Mouse (Mus musculus): Measurements from ENCODE around the gene Ly6g6d. TPM values are rescaled to one million over a fixed set of nuclear protein-coding genes. Genes with fewer than 3 reads are reported as not detected.
A peak's percentile ranks its signal among the peaks of the same experiment; 100 is the strongest.

Ly6g6d gene
- polyA plus RNA-seq, 1 experiment from 2014 or later: 5.8 TPM

- Histone ChIP-seq H3K9ac (no peak overlapping the region), H3K27me3 (replicated peaks) (no peaks in the 10 kb centered on the region), H3K36me3 (peaks cover 7% of the 10 kb centered on the region; the same call in 1 of the 2 replicates), H3K9me3 (no peaks in the 10 kb centered on the region), H3K4me1 (replicated peaks) (peaks cover 65% of the 10 kb centered on the region), H3K27ac (0 out of 2 replicates have a peak overlapping the region, but pooled peaks have one; percentile 6), H3K4me3 (replicated peaks) (no peak overlapping the region), H3K4me2 (replicated peaks) (no peak overlapping the region)
- WGBS: 66% methylated on average over 8 of the region's 8 CpGs
- no peak for ATAC-seq
These were observed 16.6 kb downstream of the Ly6g6d start for GRCm38 (mm10) chr17:35061299-35061698.

- H3K4me2 ChIP-seq (replicated peaks): peak overlapping the region; percentile 79
- no peaks in the 10 kb centered on the region for H3K27me3 ChIP-seq (replicated peaks)
- H3K9me3 ChIP-seq: no peaks in the 10 kb centered on the region
- ATAC-seq: no peak
- 0 out of 2 replicates have a peak overlapping the region, but pooled peaks have one; percentile 2 for H3K9ac ChIP-seq
- H3K36me3 ChIP-seq: peaks cover 9% of the 10 kb centered on the region
- H3K4me1 ChIP-seq (replicated peaks): peaks cover 64% of the 10 kb centered on the region
- 63% methylated on average over 22 of the region's 22 CpGs for WGBS
- no peak overlapping the region for H3K27ac ChIP-seq
- H3K4me3 ChIP-seq (replicated peaks): peak overlapping the region; percentile 65
These were observed 17.0 kb downstream of the Ly6g6d start for GRCm38 (mm10) chr17:35060737-35061297.

GRCm38 (mm10) chr17:35060071-35060470, 17.8 kb downstream of the Ly6g6d start:
- Histone ChIP-seq H3K9me3 (no peaks in the 10 kb centered on the region), H3K27me3 (replicated peaks) (no peaks in the 10 kb centered on the region), H3K9ac (peak overlapping the region; percentile 71), H3K27ac (peak overlapping the region; percentile 93; the same call in 1 of the 2 replicates), H3K4me1 (replicated peaks) (peaks cover 57% of the 10 kb centered on the region), H3K4me3 (replicated peaks) (peak overlapping the region; percentile 65), H3K36me3 (peaks cover 14% of the 10 kb centered on the region), H3K4me2 (replicated peaks) (peak overlapping the region; percentile 79)
- no peak for ATAC-seq
- 29% methylated on average over 14 of the region's 14 CpGs for WGBS

- Histone ChIP-seq H3K4me3 (replicated peaks) (peak within 1 kb of the TSS; percentile 65), H3K27ac (peak within 1 kb of the TSS; percentile 93), H3K27me3 (replicated peaks) (no peaks in the 10 kb centered on the region), H3K4me2 (replicated peaks) (peak within 1 kb of the TSS; percentile 79), H3K9ac (peak within 1 kb of the TSS; percentile 71), H3K4me1 (replicated peaks) (peaks cover 48% of the 10 kb centered on the region), H3K9me3 (0 out of 2 replicates have a peak, but pooled peaks cover under 1% of the 10 kb centered on the region), H3K36me3 (peaks cover 19% of the 10 kb centered on the region)
- peak; percentile 91 for ATAC-seq
- WGBS: under 1% methylated on average over 57 of the region's 57 CpGs
These were observed 18.7 kb downstream of the Ly6g6d start, which contains the start of gene Ddah2 for GRCm38 (mm10) chr17:35058911-35059892. Ddah2 (plus strand) TSS chr17:35059035.

GRCm38 (mm10) chr17:35058316-35058715, 19.5 kb downstream of the Ly6g6d start:
- peak overlapping the region; percentile 79 for H3K4me2 ChIP-seq (replicated peaks)
- WGBS: 54% methylated on average over 9 of the region's 9 CpGs
- H3K4me3 ChIP-seq (replicated peaks): no peak overlapping the region
- peak overlapping the region; percentile 27; the same call in 1 of the 2 replicates for H3K27ac ChIP-seq
- H3K9ac ChIP-seq: no peak overlapping the region
- peaks cover 25% of the 10 kb centered on the region for H3K36me3 ChIP-seq
- ATAC-seq: peak; percentile 1; the same call in 1 of the 2 replicates
- 0 out of 2 replicates have a peak, but pooled peaks cover 4% of the 10 kb centered on the region for H3K9me3 ChIP-seq
- H3K4me1 ChIP-seq (replicated peaks): peaks cover 42% of the 10 kb centered on the region
- no peaks in the 10 kb centered on the region for H3K27me3 ChIP-seq (replicated peaks)

GRCm38 (mm10) chr17:35057090-35057489, 20.8 kb downstream of the Ly6g6d start:
- Histone ChIP-seq H3K9me3 (0 out of 2 replicates have a peak, but pooled peaks cover 4% of the 10 kb centered on the region), H3K36me3 (peaks cover 31% of the 10 kb centered on the region), H3K4me1 (replicated peaks) (peaks cover 40% of the 10 kb centered on the region), H3K4me3 (replicated peaks) (no peak overlapping the region), H3K27me3 (replicated peaks) (no peaks in the 10 kb centered on the region), H3K4me2 (replicated peaks) (no peak overlapping the region), H3K9ac (no peak overlapping the region), H3K27ac (no peak overlapping the region)
- no peak for ATAC-seq
- 74% methylated on average over 3 of the region's 3 CpGs for WGBS

- Histone ChIP-seq H3K4me1 (replicated peaks) (peaks cover 34% of the 10 kb centered on the region), H3K4me3 (replicated peaks) (no peak overlapping the region), H3K9ac (0 out of 2 replicates have a peak overlapping the region, but pooled peaks have one; percentile 18), H3K4me2 (replicated peaks) (no peak overlapping the region), H3K27ac (no peak overlapping the region), H3K27me3 (replicated peaks) (no peaks in the 10 kb centered on the region), H3K9me3 (0 out of 2 replicates have a peak, but pooled peaks cover 4% of the 10 kb centered on the region), H3K36me3 (peaks cover 26% of the 10 kb centered on the region)
- WGBS: 88% methylated on average over 7 of the region's 7 CpGs
- no peak for ATAC-seq
These were observed 22.0 kb downstream of the Ly6g6d start for GRCm38 (mm10) chr17:35055691-35056495.

- Histone ChIP-seq H3K9me3 (0 out of 2 replicates have a peak, but pooled peaks cover 4% of the 10 kb centered on the region), H3K27me3 (replicated peaks) (no peaks in the 10 kb centered on the region), H3K4me3 (replicated peaks) (peak overlapping the region; percentile 61), H3K9ac (peak overlapping the region; percentile 73), H3K36me3 (peaks cover 24% of the 10 kb centered on the region), H3K27ac (peak overlapping the region; percentile 97), H3K4me2 (replicated peaks) (peak overlapping the region; percentile 99), H3K4me1 (replicated peaks) (peaks cover 33% of the 10 kb centered on the region)
- no peak for ATAC-seq
- WGBS: 73% methylated on average over 12 of the region's 12 CpGs
These were observed 25.5 kb downstream of the Ly6g6d start for GRCm38 (mm10) chr17:35052271-35052798.

- Histone ChIP-seq H3K4me1 (replicated peaks) (peaks cover 36% of the 10 kb centered on the region), H3K36me3 (peaks cover 24% of the 10 kb centered on the region), H3K27me3 (replicated peaks) (no peaks in the 10 kb centered on the region), H3K9ac (peak overlapping the region; percentile 73), H3K27ac (peak overlapping the region; percentile 97), H3K4me3 (replicated peaks) (peak overlapping the region; percentile 61), H3K4me2 (replicated peaks) (peak overlapping the region; percentile 99), H3K9me3 (0 out of 2 replicates have a peak, but pooled peaks cover 4% of the 10 kb centered on the region)
- under 1% methylated on average over 21 of the region's 21 CpGs for WGBS
- ATAC-seq: peak; percentile 59
These were observed 26.4 kb downstream of the Ly6g6d start for GRCm38 (mm10) chr17:35051156-35052086.

GRCm38 (mm10) chr17:35050126-35050750, 27.6 kb downstream of the Ly6g6d start:
- WGBS: under 1% methylated on average over 27 of the region's 27 CpGs
- ATAC-seq: peak; percentile 5
- Histone ChIP-seq H3K27me3 (replicated peaks) (no peaks in the 10 kb centered on the region), H3K36me3 (peaks cover 18% of the 10 kb centered on the region), H3K9ac (peak overlapping the region; percentile 79), H3K4me2 (replicated peaks) (peak overlapping the region; percentile 99), H3K4me1 (replicated peaks) (peaks cover 39% of the 10 kb centered on the region), H3K9me3 (0 out of 2 replicates have a peak, but pooled peaks cover 4% of the 10 kb centered on the region), H3K27ac (peak overlapping the region; percentile 100), H3K4me3 (replicated peaks) (peak overlapping the region; percentile 61)

Measured in intestine, embryonic 15.5 days (tissue).